Mouse (Mus musculus) granulocyte monocyte progenitor cell, adult 5-6 weeks (primary cell): ENCODE results near the gene Gm4724. TPM values are rescaled to one million over a fixed set of nuclear protein-coding genes. Genes with fewer than 3 reads are reported as not detected.
"Not testable (repeated sequence)": the region's sequence is repeated elsewhere in the genome, so short reads cannot be mapped to it uniquely, and the experiment has no call there.

Experiments
- ATAC-seq: replicated peaks from 2 replicates; pipeline ENCODE4 v1.8.0; 2016; ENCODE audit warnings: mild to moderate bottlenecking, moderate TSS enrichment, inconsistent platforms; ENCODE audit not compliant: poor library complexity, severe bottlenecking
- total RNA-seq, 2 experiments: library from RNA; stranded (forward) in 1 of 2; stranded (reverse) in 1 of 2; fragments of 200-712, 200-1000 nt in 1 of 2; fragments of >200 nt in 1 of 2; fragmentation: Nextera tagmentation in 1 of 2; gene quantifications; 2 replicates each; pipeline ENCODE4 v1.2.3; 2014 to 2017

Gm4724 gene
- total RNA-seq (2014; fragmentation: Nextera tagmentation) (8.3 TPM in 1 of 2 replicates, not detected in the other), total RNA-seq (2017) (7.0 and 24.2 TPM in 2 replicates)

DNA sequence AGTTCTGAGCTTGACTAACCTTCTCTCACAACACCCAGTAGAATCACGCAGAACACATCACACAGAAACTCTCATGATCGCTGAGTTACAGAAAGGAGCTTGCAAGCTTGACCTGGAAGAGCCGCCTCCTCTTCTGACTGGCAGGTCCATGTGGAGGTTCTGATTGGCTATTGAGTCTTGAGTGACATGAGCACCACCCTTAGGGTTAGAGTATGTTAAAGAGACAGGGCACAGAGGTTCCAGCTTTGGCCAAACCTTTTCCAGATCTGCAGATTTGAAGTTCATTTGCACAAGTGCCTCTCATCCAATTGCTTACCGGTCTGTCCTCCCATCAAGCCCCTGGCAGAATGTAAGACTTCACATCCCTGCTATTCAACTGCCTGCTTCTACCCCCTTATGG is at the start of gene Gm4724:
Gm4724 (minus strand) TSS at position 101 of the 400 bp plus-strand sequence.
- ATAC-seq, result not testable (repeated sequence)

DNA sequence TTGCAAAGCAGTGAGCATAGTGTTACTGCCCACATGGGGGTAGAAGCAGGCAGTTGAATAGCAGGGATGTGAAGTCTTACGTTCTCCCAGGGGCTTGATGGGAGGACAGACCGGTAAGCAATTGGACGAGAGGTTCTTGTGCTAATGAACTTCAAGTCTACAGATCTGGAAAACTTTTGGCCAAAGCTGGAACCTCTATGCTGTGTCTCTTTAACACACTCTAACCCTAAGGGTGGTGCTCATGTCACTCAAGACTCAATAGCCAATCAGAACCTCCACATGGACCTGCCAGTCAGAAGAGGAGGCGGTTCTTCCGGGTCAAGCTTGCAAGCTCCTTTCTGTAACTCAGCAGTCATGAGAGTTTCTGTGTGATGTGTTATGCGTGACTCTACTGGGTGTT is 34.1 kb upstream of the Gm4724 start, which contains the start of gene Zfp965:
Zfp965 (plus strand) TSS at position 301 of the 400 bp plus-strand sequence.
- not testable (repeated sequence) for ATAC-seq

Other genes with a start within 250 kb of the Gm4724 start
- gene Gm14391, start 228.9 kb downstream of the Gm4724 start, total RNA-seq (2014; fragmentation: Nextera tagmentation), result 7.6 and 11.2 TPM in 2 replicates
- 12.1 and 24.7 TPM in 2 replicates for gene Gm14391, start 228.9 kb downstream of the Gm4724 start, total RNA-seq (2017)
- gene Gm14440, start 160.7 kb downstream of the Gm4724 start, total RNA-seq (2014; fragmentation: Nextera tagmentation), result 14.1 and 17.3 TPM in 2 replicates
- 9.7 TPM in 1 of 2 replicates, not detected in the other for gene Gm14440, start 160.7 kb downstream of the Gm4724 start, total RNA-seq (2017)
- 24.3 and 33.5 TPM in 2 replicates for gene Gm4631, start 97.6 kb downstream of the Gm4724 start, total RNA-seq (2014; fragmentation: Nextera tagmentation)
- 21.0 and 21.9 TPM in 2 replicates for gene Gm4631, start 97.6 kb downstream of the Gm4724 start, total RNA-seq (2017)
- gene Zfp968, start 63.4 kb downstream of the Gm4724 start, total RNA-seq (2014; fragmentation: Nextera tagmentation), result 0.24 and 13.8 TPM in 2 replicates
- gene Zfp968, start 63.4 kb downstream of the Gm4724 start, total RNA-seq (2017), result 5.2 and 20.6 TPM in 2 replicates
- gene Zfp965, start 34.2 kb upstream of the Gm4724 start, total RNA-seq (2014; fragmentation: Nextera tagmentation), result 4.3 and 8.7 TPM in 2 replicates
- gene Zfp965, start 34.2 kb upstream of the Gm4724 start, total RNA-seq (2017), result 22.3 and 23.7 TPM in 2 replicates
- gene Gm11007, start 208.2 kb upstream of the Gm4724 start, total RNA-seq (2014; fragmentation: Nextera tagmentation), result 0.21 TPM in 1 of 2 replicates, not detected in the other
- 0.13 TPM in 1 of 2 replicates, not detected in the other for gene Gm11007, start 208.2 kb upstream of the Gm4724 start, total RNA-seq (2017)